Mouse (Mus musculus): ENCODE data around the gene Tnfrsf25.

- no peak for TF ChIP-seq CTCF (IDR thresholded peaks at IDR 0.05; ENCODE audit: borderline replicate concordance, control insufficient read depth, extremely low read depth, insufficient read depth, low read length, poor library complexity)
- TF ChIP-seq POLR2A (IDR thresholded peaks at IDR 0.05; ENCODE audit: control insufficient read depth, extremely low read depth, insufficient read depth, low read length, poor library complexity) = no peak
Measured at GRCm38 (mm10) chr4:152069245-152069644, 46.5 kb upstream of the Tnfrsf25 start.
